Mouse (Mus musculus) kidney, embryonic 16.5 days (tissue): ENCODE measurements around the gene Olr1. TPM values are rescaled to one million over a fixed set of nuclear protein-coding genes. Genes with fewer than 3 reads are reported as not detected.
A peak's percentile ranks its signal among the peaks of the same experiment; 100 is the strongest.

ENCODE experiments used
- ATAC-seq: fragments of 200-750 bp; cut with Nextera tagmentation; 2 replicates; pipeline ENCODE4 v1.8.0; 2017; ENCODE audit warnings: moderate TSS enrichment; ENCODE audit not compliant: low FRiP score, low TSS enrichment
- H3K27ac ChIP-seq: fragments of 300-500 bp; sonication (generic); 2 replicates; pipeline ENCODE4 v1.5.1; 2014; ENCODE audit warnings: low read length
- H3K27me3 ChIP-seq: fragments of 300-500 bp; sonication (generic); 2 replicates; pipeline ENCODE4 v1.6.1; 2014; ENCODE audit warnings: low read length, control low read depth, mixed read lengths; ENCODE audit not compliant: insufficient read depth
- H3K36me3 ChIP-seq: fragments of 300-500 bp; sonication (generic); 2 replicates; pipeline ENCODE4 v1.6.1; 2014; ENCODE audit warnings: low read length, control low read depth, mixed read lengths; ENCODE audit not compliant: insufficient read depth
- H3K4me1 ChIP-seq: fragments of 300-500 bp; sonication (generic); 2 replicates; pipeline ENCODE4 v1.6.1; 2014; ENCODE audit warnings: low read length, control low read depth, mixed read lengths; ENCODE audit not compliant: insufficient read depth
- H3K4me2 ChIP-seq: fragments of 300-500 bp; sonication (generic); replicated peaks from 2 replicates; pipeline ENCODE4 v1.6.1; 2014; ENCODE audit warnings: low read depth, low read length
- H3K4me3 ChIP-seq: fragments of 300-500 bp; sonication (generic); 2 replicates; pipeline ENCODE4 v1.5.1; 2014; ENCODE audit warnings: mild to moderate bottlenecking, low read length
- H3K9ac ChIP-seq: fragments of 300-500 bp; sonication (generic); replicated peaks from 2 replicates; pipeline ENCODE4 v1.6.1; 2014; ENCODE audit warnings: low read length
- H3K9me3 ChIP-seq: fragments of 300-500 bp; sonication (generic); 2 replicates; pipeline ENCODE4 v1.6.1; 2016; ENCODE audit warnings: low read length, control low read depth
- WGBS: fragments of 180-500 bp; shearing (Covaris S2); extraction: QIAGEN DNeasy Blood & Tissue Kit; methylation state at CpG from one replicate; pipeline ENCODE4 v1.1.7; 2014; 5-methylcytosine and 5-hydroxymethylcytosine counted together
- polyA plus RNA-seq: library from polyadenylated mRNA; unstranded; fragments of >200 nt; fragmentation: Nextera tagmentation; extraction: Ambion mirVana; gene quantifications from 2 replicates; pipeline ENCODE4 v1.2.1, GENCODE M21; 2015

Olr1 gene
- polyA plus RNA-seq, 1 experiment from 2014 or later: not detected

GRCm38 (mm10) chr6:129532942-129533860 lies 26.2 kb upstream of the Olr1 start, which contains the start of gene Gabarapl1:
Gene Gabarapl1 (plus strand): TSS chr6:129533160.
- peak within 1 kb of the TSS; percentile 81 for H3K9ac ChIP-seq
- under 1% methylated on average over 55 of the region's 55 CpGs for WGBS
- peak within 1 kb of the TSS; percentile 72 for H3K27ac ChIP-seq
- H3K4me2 ChIP-seq: peak within 1 kb of the TSS; percentile 77
- H3K4me3 ChIP-seq: peak within 1 kb of the TSS; percentile 74
- peak; percentile 80 for ATAC-seq
- H3K4me1 ChIP-seq: peaks cover 21% of the 10 kb centered on the region
- H3K36me3 ChIP-seq: 0 out of 2 replicates have a peak, but pooled peaks cover 7% of the 10 kb centered on the region
- no peaks in the 10 kb centered on the region for H3K9me3 ChIP-seq
- H3K27me3 ChIP-seq: no peaks in the 10 kb centered on the region

GRCm38 (mm10) chr6:129532556-129532941 lies 25.6 kb upstream of the Olr1 start:
- peak; percentile 59 for ATAC-seq
- Histone ChIP-seq H3K9ac (peak overlapping the region; percentile 81; the same call in 1 of the 2 replicates), H3K9me3 (no peaks in the 10 kb centered on the region), H3K36me3 (0 out of 2 replicates have a peak, but pooled peaks cover 4% of the 10 kb centered on the region), H3K27me3 (no peaks in the 10 kb centered on the region), H3K27ac (peak overlapping the region; percentile 72), H3K4me2 (peak overlapping the region; percentile 77), H3K4me1 (peaks cover 21% of the 10 kb centered on the region), H3K4me3 (peak overlapping the region; percentile 74)
- WGBS: 25% methylated on average over 7 of the region's 7 CpGs

- no peak for ATAC-seq
- no peak overlapping the region for H3K9ac ChIP-seq
- H3K4me2 ChIP-seq: no peak overlapping the region
- H3K4me1 ChIP-seq: peaks cover 17% of the 10 kb centered on the region
- no peaks in the 10 kb centered on the region for H3K9me3 ChIP-seq
- no peaks in the 10 kb centered on the region for H3K27me3 ChIP-seq
- H3K4me3 ChIP-seq: no peak overlapping the region
- no peaks in the 10 kb centered on the region for H3K36me3 ChIP-seq
- H3K27ac ChIP-seq: peak overlapping the region; percentile 29; the same call in 1 of the 2 replicates
Measured at GRCm38 (mm10) chr6:129530261-129530660, 23.3 kb upstream of the Olr1 start.

GRCm38 (mm10) chr6:129529605-129530004 lies 22.6 kb upstream of the Olr1 start:
- Histone ChIP-seq H3K4me2 (no peak overlapping the region), H3K4me3 (no peak overlapping the region), H3K9me3 (no peaks in the 10 kb centered on the region), H3K27me3 (no peaks in the 10 kb centered on the region), H3K4me1 (peaks cover 10% of the 10 kb centered on the region), H3K27ac (no peak overlapping the region), H3K36me3 (no peaks in the 10 kb centered on the region), H3K9ac (no peak overlapping the region)
- 69% methylated on average over 1 of the region's 1 CpGs for WGBS
- no peak for ATAC-seq

- ATAC-seq: no peak
- 73% methylated on average over 2 of the region's 2 CpGs for WGBS
- H3K27ac ChIP-seq: no peak overlapping the region
Measured at GRCm38 (mm10) chr6:129527416-129527815, 20.5 kb upstream of the Olr1 start.

GRCm38 (mm10) chr6:129526069-129526468 lies 19.1 kb upstream of the Olr1 start:
- H3K27ac ChIP-seq: no peak overlapping the region
- H3K4me1 ChIP-seq: no peaks in the 10 kb centered on the region
- no peaks in the 10 kb centered on the region for H3K27me3 ChIP-seq
- H3K36me3 ChIP-seq: no peaks in the 10 kb centered on the region
- no peak overlapping the region for H3K4me2 ChIP-seq
- H3K4me3 ChIP-seq: no peak overlapping the region
- no peak overlapping the region for H3K9ac ChIP-seq
- no peak for ATAC-seq
- no peaks in the 10 kb centered on the region for H3K9me3 ChIP-seq

More at GRCm38 (mm10) chr6:129527416-129527815, 20.5 kb upstream of the Olr1 start:
- H3K27me3 ChIP-seq: no peaks in the 10 kb centered on the region
- H3K4me1 ChIP-seq: peaks cover 4% of the 10 kb centered on the region
- H3K4me2 ChIP-seq: no peak overlapping the region
- H3K36me3 ChIP-seq: no peaks in the 10 kb centered on the region
- H3K4me3 ChIP-seq: no peak overlapping the region
- no peak overlapping the region for H3K9ac ChIP-seq
- H3K9me3 ChIP-seq: no peaks in the 10 kb centered on the region

GRCm38 (mm10) chr6:129517752-129518408 lies 10.9 kb upstream of the Olr1 start:
- peak; percentile 87 for ATAC-seq
- Histone ChIP-seq H3K4me1 (peaks cover 13% of the 10 kb centered on the region), H3K9ac (no peak overlapping the region), H3K4me2 (no peak overlapping the region), H3K9me3 (no peaks in the 10 kb centered on the region), H3K36me3 (no peaks in the 10 kb centered on the region), H3K27me3 (no peaks in the 10 kb centered on the region), H3K4me3 (no peak overlapping the region), H3K27ac (no peak overlapping the region)
- WGBS: 44% methylated on average over 2 of the region's 2 CpGs

GRCm38 (mm10) chr6:129516388-129516787 lies 9.4 kb upstream of the Olr1 start:
- no peak overlapping the region for H3K4me2 ChIP-seq
- WGBS: 88% methylated on average over 10 of the region's 10 CpGs

GRCm38 (mm10) chr6:129515068-129515467 lies 8.1 kb upstream of the Olr1 start:
- H3K27ac ChIP-seq: no peak overlapping the region
- 81% methylated on average over 3 of the region's 3 CpGs for WGBS
- H3K9me3 ChIP-seq: no peaks in the 10 kb centered on the region
- H3K4me3 ChIP-seq: peak overlapping the region; percentile 18
- H3K9ac ChIP-seq: no peak overlapping the region
- ATAC-seq: no peak
- H3K4me2 ChIP-seq: no peak overlapping the region
- peaks cover 34% of the 10 kb centered on the region for H3K4me1 ChIP-seq
- no peaks in the 10 kb centered on the region for H3K36me3 ChIP-seq
- H3K27me3 ChIP-seq: no peaks in the 10 kb centered on the region

More at GRCm38 (mm10) chr6:129516388-129516787, 9.4 kb upstream of the Olr1 start:
- Histone ChIP-seq H3K27ac (no peak overlapping the region), H3K4me3 (0 out of 2 replicates have a peak overlapping the region, but pooled peaks have one; percentile 1), H3K36me3 (no peaks in the 10 kb centered on the region), H3K9me3 (no peaks in the 10 kb centered on the region), H3K4me1 (peaks cover 24% of the 10 kb centered on the region), H3K27me3 (no peaks in the 10 kb centered on the region), H3K9ac (no peak overlapping the region)
- ATAC-seq: no peak
